Mouse (Mus musculus) thymus, adult 2 months (tissue): Measurements from ENCODE around the gene Zfp365.

Experiments used
- CTCF ChIP-seq: fragments of 200-500 bp; IDR thresholded peaks from 2 replicates; pipeline ENCODE4 v1.5.1; 2012; ENCODE audit warnings: mild to moderate bottlenecking, control low read depth, low read length, moderate library complexity, borderline replicate concordance; ENCODE audit not compliant: control insufficient read depth, poor library complexity, insufficient read depth; ENCODE audit errors: extremely low read depth
- POLR2A ChIP-seq: fragments of 200-500 bp; IDR thresholded peaks from 2 replicates; pipeline ENCODE4 v1.6.1; 2012; ENCODE audit warnings: mild to moderate bottlenecking, low read length, control low read depth, moderate library complexity; ENCODE audit not compliant: control insufficient read depth, poor library complexity, insufficient read depth; ENCODE audit errors: extremely low read depth

- TF ChIP-seq CTCF = no peak
- no peak for TF ChIP-seq POLR2A
Observed at GRCm38 (mm10) chr10:67917356-67917755, 4.9 kb upstream of the Zfp365 start.
